Mouse (Mus musculus): Measurements from ENCODE around the gene Ugt1a7c.
"Not testable (repeated sequence)": the region's sequence is repeated elsewhere in the genome, so short reads cannot be mapped to it uniquely, and the experiment has no call there.

DNA sequence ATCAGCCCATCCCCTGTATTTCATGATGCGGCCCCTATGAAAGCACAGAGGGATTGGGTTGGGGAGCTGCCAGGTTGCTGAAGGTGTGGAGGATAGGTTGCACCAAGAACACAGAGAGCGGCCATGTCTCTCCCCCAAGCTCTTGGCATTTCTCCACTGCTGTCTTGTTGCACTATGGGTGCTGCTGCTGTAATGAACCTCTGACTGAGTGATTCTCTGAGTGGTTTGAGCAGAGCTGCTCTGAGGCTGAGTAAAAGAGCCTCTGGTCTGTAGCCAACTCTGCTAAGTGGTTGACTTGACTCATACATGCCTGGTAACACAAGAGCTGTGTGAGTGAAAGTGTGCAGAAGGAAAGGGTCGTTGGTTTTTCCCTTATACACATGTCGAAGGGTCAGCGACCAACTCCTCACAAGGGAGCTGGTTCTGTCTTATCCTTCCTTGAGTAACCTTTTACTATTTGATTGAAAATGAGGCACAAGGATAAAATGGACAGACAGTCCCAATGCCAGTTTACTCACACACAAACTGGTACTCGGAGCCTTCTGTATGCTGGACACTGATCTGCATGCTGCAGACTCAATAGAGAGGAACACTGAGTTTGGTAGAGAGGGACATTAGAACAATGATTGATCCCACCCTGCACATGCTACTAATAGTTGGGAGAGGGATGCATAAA is 40.5 kb downstream of the Ugt1a7c start:
- not testable (repeated sequence) for TF ChIP-seq CTCF (IDR thresholded peaks at IDR 0.05; ENCODE audit: insufficient read depth, low read length); POLR2A (IDR thresholded peaks at IDR 0.05; ENCODE audit: borderline replicate concordance, extremely low read depth, low read depth, low read length)
